ENCODE assay signal across 24 mouse cellular contexts in the genomic region with DNA sequence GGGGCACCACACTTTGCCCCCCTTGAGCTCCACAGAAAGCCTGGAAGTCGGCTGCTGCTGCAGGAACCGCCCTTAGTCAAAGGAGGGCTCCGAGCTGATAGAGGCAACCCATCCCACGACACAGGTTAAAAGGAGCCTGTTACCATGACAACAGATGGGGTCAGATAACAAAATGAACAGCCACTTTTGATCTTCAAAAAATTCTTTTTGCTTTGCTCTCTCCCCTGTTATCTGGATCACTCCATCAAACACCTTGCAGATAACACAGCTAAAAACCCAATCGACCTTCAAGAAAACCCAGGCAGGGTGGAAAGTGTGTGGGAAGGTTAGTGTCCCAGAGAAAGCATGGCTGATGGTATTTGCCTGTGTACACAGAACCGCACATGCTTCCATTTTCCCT. TPM values are rescaled to one million over a fixed set of nuclear protein-coding genes. Genes with fewer than 3 reads are reported as not detected.
DNase-seq lines count a peak whose midpoint lies in the region; ATAC-seq and TF ChIP-seq lines count a peak whose summit lies in the region.
"Had no signal": no experiment of that assay in that cellular context is flagged by ENCODE, and none has a peak within 500 bp of the region (broad histone marks: within the 10 kb centered on the region; RNA-seq: fewer than 3 reads in every experiment).

No protein-coding gene starts in this region.

- H3K27me3 ChIP-seq in heart, adult 2 months (ENCODE audit: control insufficient read depth, insufficient read depth, low read length) = no peaks in the 10 kb centered on the region
- peaks cover 7% of the 10 kb centered on the region; the same call in 1 of the 2 replicates for H3K27me3 ChIP-seq in midbrain, embryonic 13.5 days
- no peaks in the 10 kb centered on the region for H3K27me3 ChIP-seq in midbrain, postnatal 0 days (ENCODE audit: insufficient read depth, low read length)
- H3K27me3 ChIP-seq: forebrain, embryonic 15.5 days; heart, embryonic 12.5 days; hindbrain, embryonic 15.5 days had no signal

- no peaks in the 10 kb centered on the region for H3K79me2 ChIP-seq in heart, adult 2 months (replicated peaks; ENCODE audit: control insufficient read depth, insufficient read depth, low read length)

- H3K27ac ChIP-seq in heart, adult 2 months = no peak overlapping the region
- H3K27ac ChIP-seq in midbrain, embryonic 13.5 days = no peak overlapping the region
- no peak overlapping the region for H3K27ac ChIP-seq in midbrain, postnatal 0 days (ENCODE audit: low read depth, low read length)
- H3K27ac ChIP-seq: embryonic facial prominence, embryonic 12.5 days; forebrain, embryonic 15.5 days; hindbrain, embryonic 10.5 days; hindbrain, embryonic 15.5 days had no signal

- ATAC-seq in midbrain, embryonic 13.5 days = peak; percentile 67
- no peak for ATAC-seq in midbrain, postnatal 0 days (ENCODE audit: low FRiP score)
- ATAC-seq: CD4-positive, CD25-positive, alpha-beta regulatory T cell, adult 4 months; forebrain, embryonic 15.5 days; inflammation-experienced regulatory T-cells, adult 6 months had no signal

- TF ChIP-seq EP300 in heart, adult 2 months (IDR thresholded peaks at IDR 0.05; ENCODE audit: insufficient read depth, low read depth, low read length) = no peak

- no peak overlapping the region for H3K4me3 ChIP-seq in heart, adult 2 months
- H3K4me3 ChIP-seq in midbrain, embryonic 13.5 days (replicated peaks) = no peak overlapping the region
- H3K4me3 ChIP-seq in midbrain, postnatal 0 days (ENCODE audit: low read depth, low read length) = no peak overlapping the region
- H3K4me3 ChIP-seq: embryonic facial prominence, embryonic 12.5 days; forebrain, embryonic 15.5 days; heart, embryonic 12.5 days; hindbrain, embryonic 10.5 days; hindbrain, embryonic 15.5 days had no signal

- no peaks in the 10 kb centered on the region; the same call in 1 of the 2 replicates for H3K9me3 ChIP-seq in midbrain, embryonic 13.5 days
- H3K9me3 ChIP-seq in midbrain, postnatal 0 days (ENCODE audit: low read length) = no peaks in the 10 kb centered on the region
- H3K9me3 ChIP-seq: embryonic facial prominence, embryonic 12.5 days; heart, embryonic 12.5 days had no signal

- intact Hi-C loops in heart, adult 2 months (cut with DNase I) = loop anchor here (10.0 kb wide), 1 partner anchor 1472 kb away; no protein-coding TSS in a partner anchor

- no peak for TF ChIP-seq POLR2A in heart, adult 2 months (IDR thresholded peaks at IDR 0.05; ENCODE audit: insufficient read depth, low read depth, low read length)

- no peaks in the 10 kb centered on the region for H3K4me1 ChIP-seq in heart, adult 2 months (ENCODE audit: control insufficient read depth, insufficient read depth, low read length)
- H3K4me1 ChIP-seq in midbrain, embryonic 13.5 days (replicated peaks) = peaks cover 9% of the 10 kb centered on the region
- no peaks in the 10 kb centered on the region for H3K4me1 ChIP-seq in midbrain, postnatal 0 days (ENCODE audit: insufficient read depth, low read length)
- H3K4me1 ChIP-seq: forebrain, embryonic 15.5 days; heart, embryonic 12.5 days; hindbrain, embryonic 15.5 days had no signal

- WGBS in heart, adult 2 months = 34% methylated on average over 6 of the region's 6 CpGs
- 27% methylated on average over 6 of the region's 6 CpGs for WGBS in midbrain, embryonic 13.5 days
- 24% methylated on average over 6 of the region's 6 CpGs for WGBS in midbrain, postnatal 0 days

- H3K9ac ChIP-seq in heart, adult 2 months (ENCODE audit: low read depth, low read length) = no peak overlapping the region
- no peak overlapping the region for H3K9ac ChIP-seq in midbrain, embryonic 13.5 days (replicated peaks)
- no peak overlapping the region for H3K9ac ChIP-seq in midbrain, postnatal 0 days (replicated peaks; ENCODE audit: low read length, poor library complexity, severe bottlenecking)
- H3K9ac ChIP-seq: embryonic facial prominence, embryonic 12.5 days; forebrain, embryonic 15.5 days; heart, embryonic 12.5 days; hindbrain, embryonic 15.5 days had no signal

- H3K4me2 ChIP-seq in midbrain, embryonic 13.5 days (replicated peaks) = no peak overlapping the region
- H3K4me2 ChIP-seq in midbrain, postnatal 0 days (ENCODE audit: low read depth, low read length, poor library complexity, severe bottlenecking) = no peak overlapping the region
- H3K4me2 ChIP-seq: embryonic facial prominence, embryonic 12.5 days; forebrain, embryonic 15.5 days; heart, embryonic 12.5 days; hindbrain, embryonic 15.5 days had no signal

- H3K36me3 ChIP-seq in heart, adult 2 months (ENCODE audit: control insufficient read depth, insufficient read depth, low read length) = no peaks in the 10 kb centered on the region
- no peaks in the 10 kb centered on the region for H3K36me3 ChIP-seq in midbrain, embryonic 13.5 days
- no peaks in the 10 kb centered on the region for H3K36me3 ChIP-seq in midbrain, postnatal 0 days (ENCODE audit: insufficient read depth, low read length)
- H3K36me3 ChIP-seq: embryonic facial prominence, embryonic 12.5 days; forebrain, embryonic 15.5 days; G1E; heart, embryonic 12.5 days; hindbrain, embryonic 10.5 days; hindbrain, embryonic 15.5 days had no signal

- TF ChIP-seq CTCF in heart, adult 2 months (IDR thresholded peaks at IDR 0.05) = no peak
- TF ChIP-seq CTCF in midbrain, postnatal 0 days (IDR thresholded peaks at IDR 0.05) = no peak

- DNase-seq in embryo, embryonic 10 days (ENCODE audit: low spot score) = peak; percentile 18
- no peak for DNase-seq in embryo, embryonic 11 days
- DNase-seq in heart, adult 11 months = peak; percentile 48
- no peak for DNase-seq in heart, adult 2 months
- no peak for DNase-seq in midbrain, postnatal 0 days (ENCODE audit: low spot score)
- no peak for DNase-seq in left cerebral cortex, adult 18-20 months (ENCODE audit: low spot score in 2 of 2)
- DNase-seq: adrenal gland, adult 8-10 months; adrenal gland, postnatal 36 days; B cell, adult 2 months; cerebellum, adult 11-12 months; cerebellum, adult 9-10 months; cerebellum, postnatal 25 days; gastrocnemius, postnatal 36 days; heart, adult 18-20 months had no signal

RNA-seq across cellular contexts. Expression of gene Irx2, which starts 52.1 kb away (rescaled TPM):
- 1 to 10 TPM; 4.5 to 4.8 TPM for total RNA-seq in heart, adult 2 months (2021)
- polyA plus RNA-seq in heart, adult 2 months (2012; rRNA removed) = 3.8 and 4.5 TPM in 2 replicates
- 36.7 and 45.1 TPM in 2 replicates for polyA plus RNA-seq in midbrain, embryonic 13.5 days (2015; fragmentation: Nextera tagmentation; extraction: Ambion mirVana)
- total RNA-seq in midbrain, postnatal 0 days (2014; rRNA removed) = 68.5 and 76.4 TPM in 2 replicates
- polyA plus RNA-seq in midbrain, postnatal 0 days (2015; fragmentation: Nextera tagmentation; extraction: Ambion mirVana) = 21.2 and 26.5 TPM in 2 replicates
- not detected for total RNA-seq in left cerebral cortex, adult 18-20 months (2021)
- total RNA-seq: gastrocnemius, postnatal 36 days had no signal
- polyA plus RNA-seq: CD4-positive, CD25-positive, alpha-beta regulatory T cell, adult 4 months; cortical plate, adult 2 months; G1E; inflammation-experienced regulatory T-cells, adult 6 months had no signal

Comparison
In these comparisons a context has a peak if more than half of its experiments do, and no peak if none do; other contexts are left out.
1. DNase-seq: peak in embryo, embryonic 10 days (single experiment) and heart, adult 11 months (single experiment); none in embryo, embryonic 11 days (single experiment), heart, adult 2 months (0 of 2), midbrain, postnatal 0 days (single experiment) and left cerebral cortex, adult 18-20 months (0 of 2).
2. RNA of gene Irx2, which starts 52.1 kb away (total RNA-seq): 68.5 to 76.4 TPM in midbrain, postnatal 0 days; 4.5 to 4.8 TPM in heart, adult 2 months and not detected in left cerebral cortex, adult 18-20 months; every median in the first group is over 10 times any median in the second.